Mouse (Mus musculus) inflammation-experienced regulatory T-cells, adult 6 months (primary cell): ENCODE measurements around the gene Rhobtb1. TPM values are rescaled to one million over a fixed set of nuclear protein-coding genes. Genes with fewer than 3 reads are reported as not detected.

Experiments
- ATAC-seq: one replicate; pipeline ENCODE4 v1.8.0; 2017
- polyA plus RNA-seq, 3 experiments: library from polyadenylated mRNA; unstranded; fragments of 100-300 nt; shearing (Covaris generic); gene quantifications; one replicate each; pipeline ENCODE4 v1.2.1; 2017

Rhobtb1 gene
- polyA plus RNA-seq, 3 experiments from 2014 or later: not detected

GRCm38 (mm10) chr10:69165125-69165524, 13.9 kb downstream of the Rhobtb1 start:
- ATAC-seq: no peak

DNA sequence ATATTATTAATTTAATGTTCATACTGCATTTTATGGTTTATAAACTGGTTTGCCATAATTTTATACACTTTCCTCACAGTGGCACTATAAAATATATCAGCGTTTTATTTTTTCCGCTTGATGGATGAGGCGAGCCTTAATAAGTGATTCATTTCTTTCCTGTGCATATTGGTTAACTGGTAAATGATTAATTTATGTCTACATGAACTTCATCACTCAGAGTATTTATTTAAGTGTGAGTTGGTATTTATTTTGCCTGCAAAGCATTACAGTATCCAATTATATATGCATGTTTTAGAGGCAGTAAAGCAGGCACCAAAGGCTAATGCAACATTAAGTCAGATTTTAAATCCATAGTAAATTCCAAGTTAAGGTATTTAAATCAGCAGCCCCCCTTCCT, 14.6 kb downstream of the Rhobtb1 start:
- no peak for ATAC-seq

- ATAC-seq: no peak
Measured at GRCm38 (mm10) chr10:69166514-69166913, 15.3 kb downstream of the Rhobtb1 start.

DNA sequence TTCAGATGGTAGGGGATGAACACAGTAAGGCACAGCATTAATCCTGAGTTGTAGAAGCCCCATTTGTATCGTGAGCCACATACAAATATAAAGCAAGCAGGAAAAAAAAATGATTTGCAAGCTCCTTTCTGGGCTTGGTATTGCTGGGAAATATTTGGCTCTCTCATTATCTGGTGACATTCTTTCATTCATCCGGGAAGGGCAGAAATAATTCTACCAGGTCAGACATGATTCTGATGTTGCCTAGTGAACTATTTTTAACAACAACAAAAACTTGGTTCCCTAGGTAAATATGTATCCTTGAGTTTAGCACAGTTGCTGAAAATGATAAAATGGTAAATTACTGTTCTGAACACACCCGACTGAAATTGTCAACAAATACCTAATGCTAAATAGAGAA, 21.2 kb downstream of the Rhobtb1 start:
- no peak for ATAC-seq

DNA sequence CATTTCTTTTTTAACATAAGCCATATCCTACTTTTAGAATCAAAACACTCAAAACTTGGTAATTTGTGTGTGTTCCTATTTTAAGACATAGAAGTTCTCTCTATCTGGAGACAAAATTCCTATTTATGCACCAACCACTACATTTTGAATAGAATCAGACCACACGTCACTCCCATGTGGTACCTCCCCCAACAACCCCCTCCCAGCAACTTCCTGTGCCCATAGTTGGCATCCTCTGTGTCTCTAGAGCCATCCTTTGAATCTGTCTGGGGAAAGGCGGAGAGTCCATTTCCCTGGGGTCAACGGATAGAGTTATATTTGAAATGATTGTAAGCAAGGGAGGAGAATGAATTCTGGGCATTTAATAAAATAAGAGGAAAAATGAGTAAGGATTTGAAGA, 24.9 kb downstream of the Rhobtb1 start:
- no peak for ATAC-seq

GRCm38 (mm10) chr10:69179341-69179740, 28.1 kb downstream of the Rhobtb1 start:
- ATAC-seq: no peak

DNA sequence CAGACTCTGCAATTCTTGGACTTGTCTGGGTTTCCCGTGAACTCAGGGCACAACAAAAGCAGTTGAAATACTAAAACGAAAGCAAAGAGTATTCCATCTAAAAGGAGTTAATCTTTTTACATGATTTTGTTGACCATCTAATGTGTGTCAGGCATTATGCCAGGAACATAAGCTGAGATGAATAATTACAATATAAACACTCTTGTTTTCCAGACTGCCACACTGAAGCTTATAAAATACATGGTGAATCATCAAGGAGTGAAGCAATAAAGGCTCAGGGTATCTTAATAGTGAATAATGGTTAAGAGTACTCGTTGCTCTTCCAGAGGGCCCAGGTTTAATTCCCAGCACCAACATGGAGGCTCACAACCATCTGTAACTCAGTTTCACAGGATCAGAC, 29.8 kb downstream of the Rhobtb1 start:
- no peak for ATAC-seq

GRCm38 (mm10) chr10:69184903-69185302, 33.7 kb downstream of the Rhobtb1 start:
- ATAC-seq: no peak

- ATAC-seq: no peak
Measured at GRCm38 (mm10) chr10:69185431-69185830, 34.2 kb downstream of the Rhobtb1 start.

GRCm38 (mm10) chr10:69185894-69186893, 35.0 kb downstream of the Rhobtb1 start:
- no peak for ATAC-seq

GRCm38 (mm10) chr10:69187773-69188443, 36.7 kb downstream of the Rhobtb1 start:
- no peak for ATAC-seq

GRCm38 (mm10) chr10:69190434-69191160, 39.4 kb downstream of the Rhobtb1 start:
- no peak for ATAC-seq

DNA sequence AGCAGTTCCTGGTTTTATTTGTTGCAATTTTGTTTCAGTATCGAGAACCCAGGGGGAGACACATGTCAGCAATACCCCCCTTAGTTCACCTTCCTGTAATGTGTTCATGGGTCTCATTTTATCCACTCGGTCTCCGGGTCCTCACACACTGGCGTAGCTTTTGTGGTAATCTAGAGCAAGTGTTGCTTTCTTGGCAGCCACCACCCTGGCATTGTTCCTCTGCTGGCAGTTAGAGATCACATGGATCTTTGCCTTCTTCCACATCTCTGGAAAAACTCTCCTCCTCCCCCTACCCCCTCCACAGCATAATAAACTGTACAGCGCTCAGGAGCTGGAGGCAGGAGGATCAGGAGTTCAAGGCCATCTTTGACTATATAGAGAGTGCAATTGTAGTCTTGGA, 41.0 kb downstream of the Rhobtb1 start:
- ATAC-seq: no peak

DNA sequence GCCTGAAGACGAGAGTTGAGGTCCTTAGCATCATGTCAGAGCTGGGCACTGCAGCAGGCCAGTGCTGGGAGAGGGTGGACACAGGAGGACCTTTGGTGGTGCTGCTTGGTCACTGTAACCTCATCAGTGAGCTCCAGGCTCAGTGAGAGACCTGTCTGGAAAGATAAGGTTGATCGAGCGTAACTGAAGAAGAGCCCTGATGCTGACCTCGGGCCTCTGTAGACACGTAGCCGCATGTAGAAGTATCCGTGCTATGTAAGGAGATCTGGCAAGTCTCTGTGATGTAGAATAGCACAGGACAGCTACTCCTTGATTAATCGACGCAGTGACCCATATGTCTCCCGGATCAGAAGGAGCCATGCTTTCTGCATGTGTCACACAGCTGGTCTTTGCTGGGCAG, 42.5 kb downstream of the Rhobtb1 start:
- no peak for ATAC-seq

DNA sequence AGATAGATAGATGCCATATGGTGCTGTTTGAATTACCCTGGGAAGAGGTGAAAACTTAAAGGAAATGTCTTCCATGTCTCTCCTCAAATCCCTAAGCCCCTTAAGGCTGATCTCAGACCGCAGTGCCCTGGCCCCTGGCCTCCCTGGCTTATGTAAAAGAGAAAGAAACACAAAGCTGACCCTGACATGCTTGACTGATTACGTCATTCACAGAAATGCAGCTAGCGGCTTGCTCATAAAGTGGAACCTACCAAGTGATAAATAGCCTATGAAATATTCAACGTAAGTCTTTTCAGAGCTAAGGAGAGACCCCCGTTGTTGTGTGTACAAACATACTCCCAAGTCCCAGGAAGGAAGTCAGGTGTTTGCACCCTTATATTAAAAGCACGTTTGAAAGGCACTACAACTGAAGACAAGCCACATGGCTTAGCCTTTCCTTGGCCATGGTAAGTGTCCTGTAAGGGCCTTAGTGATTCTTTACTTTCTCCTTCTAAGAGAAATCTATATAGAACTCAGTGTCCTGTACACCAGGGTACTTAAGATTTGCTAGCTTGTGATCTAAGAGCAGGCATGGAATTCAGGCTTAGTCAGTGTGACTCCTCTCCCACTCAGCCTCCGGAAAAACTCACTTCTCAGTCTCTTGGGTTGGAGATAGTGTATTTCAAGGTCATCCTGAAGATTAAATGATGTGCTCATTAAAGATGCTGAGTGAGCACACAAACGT, 53.6 kb downstream of the Rhobtb1 start:
- ATAC-seq: no peak

GRCm38 (mm10) chr10:69206081-69206480, 54.8 kb downstream of the Rhobtb1 start:
- no peak for ATAC-seq

DNA sequence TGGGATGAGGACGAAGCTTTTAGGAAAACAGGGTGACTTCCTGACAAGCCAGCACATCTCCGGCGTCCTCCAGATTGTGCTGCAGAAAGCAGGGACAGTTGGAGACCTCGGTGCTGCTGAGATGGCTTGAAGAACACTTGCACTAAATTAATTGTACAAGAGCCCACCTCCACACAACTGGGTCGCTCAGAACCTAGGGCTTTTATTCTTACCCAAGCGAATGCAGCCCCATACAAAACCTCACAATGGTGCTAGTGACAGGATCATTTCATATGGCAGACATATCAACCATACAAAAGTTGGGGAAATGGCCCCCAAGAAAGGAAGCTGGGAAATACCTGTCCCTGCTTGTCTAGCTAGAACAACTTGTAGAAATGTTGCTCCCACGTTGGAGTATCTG, 56.2 kb downstream of the Rhobtb1 start:
- no peak for ATAC-seq

GRCm38 (mm10) chr10:69207981-69208630, 56.9 kb downstream of the Rhobtb1 start:
- ATAC-seq: no peak

DNA sequence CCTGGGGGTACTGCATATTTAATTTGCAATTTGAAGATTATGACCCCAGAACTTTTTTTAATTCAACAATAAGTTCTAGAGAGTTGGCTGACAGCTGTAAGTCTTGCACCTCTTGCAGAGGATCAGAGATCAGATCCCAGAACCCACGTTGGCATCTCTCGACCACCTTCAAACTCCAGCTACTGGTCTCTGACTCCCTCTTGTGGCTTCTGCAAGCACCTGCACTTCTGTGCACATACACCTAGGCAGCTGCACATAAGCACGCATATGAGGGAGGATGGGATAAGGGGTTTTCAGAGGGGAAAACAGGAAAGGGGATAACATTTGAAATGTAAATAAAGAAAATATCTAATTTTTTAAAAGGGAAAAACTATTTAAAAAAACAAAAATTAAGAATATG, 57.5 kb downstream of the Rhobtb1 start:
- no peak for ATAC-seq

GRCm38 (mm10) chr10:69210006-69210405, 58.8 kb downstream of the Rhobtb1 start:
- no peak for ATAC-seq

- no peak for ATAC-seq
Measured at GRCm38 (mm10) chr10:69210659-69211058, 59.4 kb downstream of the Rhobtb1 start.

GRCm38 (mm10) chr10:69211560-69211959, 60.3 kb downstream of the Rhobtb1 start:
- ATAC-seq: no peak
